Mouse (Mus musculus) heart, postnatal 10 days (tissue): ENCODE data around the gene Btbd35f30. TPM values are rescaled to one million over a fixed set of nuclear protein-coding genes. Genes with fewer than 3 reads are reported as not detected.
"Not testable (repeated sequence)": the region's sequence is repeated elsewhere in the genome, so short reads cannot be mapped to it uniquely, and the experiment has no call there.

Source experiments
- DNase-seq, 2 experiments: peaks; one replicate each; pipeline ENCODE4 v3.0.0; 2021
- intact Hi-C: fragments of 180-260 bp; cut with DNase I; formaldehyde crosslinking; loops from one replicate; pipeline ENCODE4 v1.15.1; 2025
- total RNA-seq, 2 experiments: library from RNA; stranded (reverse); gene quantifications; 2 replicates each; pipeline ENCODE4 v1.2.3; 2021

Btbd35f30 gene
- not detected for total RNA-seq

DNA sequence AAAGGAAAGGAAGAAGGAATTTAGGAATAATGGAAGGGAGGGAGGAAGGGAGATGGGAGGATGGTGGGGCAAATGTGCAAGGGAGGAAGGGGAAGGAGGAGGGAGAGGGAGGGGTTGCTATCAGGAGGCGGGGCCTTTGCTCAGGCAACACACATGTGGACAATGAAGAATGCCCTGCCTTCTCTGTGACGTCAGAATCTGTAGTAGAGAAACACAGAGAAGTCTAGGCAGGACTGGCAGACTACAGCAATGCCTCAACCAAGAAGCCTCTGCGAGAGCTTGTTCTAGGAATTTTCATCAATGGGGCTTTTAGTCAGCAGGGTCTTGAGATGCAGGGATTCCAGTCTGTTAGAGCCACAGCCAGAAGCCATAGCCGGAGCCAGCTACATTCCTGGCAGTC lies at the start of gene Btbd35f30:
Gene Btbd35f30 (plus strand): TSS at position 301 of the 400 bp plus-strand sequence.
- DNase-seq, intact Hi-C loops: not testable (repeated sequence)

DNA sequence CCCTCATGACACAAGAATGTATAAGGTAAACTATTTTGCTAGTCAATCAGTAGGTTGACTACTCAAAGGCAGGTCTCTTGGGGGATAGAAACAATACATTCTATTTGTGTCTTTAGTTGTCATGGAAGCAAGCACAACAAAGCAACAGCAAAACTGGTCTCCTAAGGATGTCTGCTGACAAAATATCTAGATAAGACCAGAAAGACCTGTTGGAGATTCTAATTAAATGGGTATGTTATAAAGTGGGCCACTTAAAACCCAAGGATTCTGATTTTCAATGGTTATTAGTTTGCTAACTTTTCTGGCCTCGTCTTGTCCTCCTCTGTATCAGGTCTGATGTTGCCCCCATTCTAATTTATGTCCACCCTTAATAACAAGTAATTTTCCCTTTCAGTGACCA lies 47.0 kb downstream of the Btbd35f30 start, which contains the start of gene Gm21789:
Gene Gm21789 (plus strand): TSS at position 301 of the 400 bp plus-strand sequence.
- intact Hi-C loops, DNase-seq: not testable (repeated sequence)

Other genes starting within 250 kb of the Btbd35f30 start
- gene Gm5926, start 243.9 kb upstream of the Btbd35f30 start, total RNA-seq = not detected
- not detected for gene Btbd35f21, start 168.5 kb upstream of the Btbd35f30 start, total RNA-seq
- gene Gm21789, start 47.1 kb downstream of the Btbd35f30 start, total RNA-seq = not detected
- not detected for gene Btbd35f5, start 79.3 kb downstream of the Btbd35f30 start, total RNA-seq